Mouse (Mus musculus) retina, embryonic 14.5 days (tissue): ENCODE results near the gene Sec11a.

Experiments
- DNase-seq: peaks from one replicate; pipeline ENCODE4 v3.0.0-alpha.2; 2015; ENCODE audit warnings: low spot score

The Sec11a gene

GRCm38 (mm10) chr7:80855316-80855715 lies 92.3 kb downstream of the Sec11a start:
- no peak for DNase-seq
